Mouse (Mus musculus) embryonic facial prominence, embryonic 14.5 days (tissue): Measurements from ENCODE around the gene Tle4. TPM values are rescaled to one million over a fixed set of nuclear protein-coding genes. Genes with fewer than 3 reads are reported as not detected.

Experiments used
- ATAC-seq: fragments of 200-750 bp; cut with Nextera tagmentation; 2 replicates; pipeline ENCODE4 v1.8.0; 2017; ENCODE audit warnings: low read depth, moderate number of reproducible peaks, moderate TSS enrichment
- DNase-seq: peaks from one replicate; pipeline ENCODE4 v3.0.0-alpha.2; 2015; ENCODE audit warnings: low spot score
- H3K27ac ChIP-seq: fragments of 300-500 bp; sonication (generic); replicated peaks from 2 replicates; pipeline ENCODE4 v1.5.1; 2014; ENCODE audit warnings: low read depth, mild to moderate bottlenecking, low read length, moderate library complexity
- H3K27me3 ChIP-seq: fragments of 300-500 bp; sonication (generic); replicated peaks from 2 replicates; pipeline ENCODE4 v1.6.1; 2014; ENCODE audit warnings: low read length; ENCODE audit not compliant: control insufficient read depth, insufficient read depth
- H3K36me3 ChIP-seq: fragments of 300-500 bp; sonication (generic); 2 replicates; pipeline ENCODE4 v1.6.1; 2014; ENCODE audit warnings: low read length, mixed read lengths; ENCODE audit not compliant: control insufficient read depth, insufficient read depth
- H3K4me1 ChIP-seq: fragments of 300-500 bp; sonication (generic); 2 replicates; pipeline ENCODE4 v1.6.1; 2014; ENCODE audit warnings: antibody characterized with exemption, low read length; ENCODE audit not compliant: control insufficient read depth, insufficient read depth
- H3K4me2 ChIP-seq: fragments of 300-500 bp; sonication (generic); 2 replicates; pipeline ENCODE4 v1.6.1; 2014; ENCODE audit warnings: low read depth, mild to moderate bottlenecking, low read length, moderate library complexity, mixed read lengths
- H3K4me3 ChIP-seq: fragments of 300-500 bp; sonication (generic); 2 replicates; pipeline ENCODE4 v1.5.1; 2014; ENCODE audit warnings: low read depth, mild to moderate bottlenecking, low read length
- H3K9ac ChIP-seq: fragments of 300-500 bp; sonication (generic); 2 replicates; pipeline ENCODE4 v1.6.1; 2014; ENCODE audit warnings: low read depth, mild to moderate bottlenecking, low read length, moderate library complexity, mixed read lengths
- H3K9me3 ChIP-seq: fragments of 300-500 bp; sonication (generic); 2 replicates; pipeline ENCODE4 v1.6.1; 2016; ENCODE audit warnings: low read length; ENCODE audit not compliant: control insufficient read depth
- WGBS: fragments of 180-500 bp; shearing (Covaris S2); extraction: QIAGEN DNeasy Blood & Tissue Kit; methylation state at CpG from one replicate; pipeline ENCODE4 v1.1.7; 2014; 5-methylcytosine and 5-hydroxymethylcytosine counted together
- polyA plus RNA-seq: library from polyadenylated mRNA; unstranded; fragments of >200 nt; fragmentation: Nextera tagmentation; extraction: Ambion mirVana; gene quantifications from 2 replicates; pipeline ENCODE4 v1.2.1, GENCODE M21; 2014

The Tle4 gene
- polyA plus RNA-seq, 1 experiment from 2014 or later = 14.3 TPM

GRCm38 (mm10) chr19:14563273-14563959, 34.4 kb downstream of the Tle4 start:
- no peak for ATAC-seq
- peaks cover 6% of the 10 kb centered on the region; the same call in 1 of the 2 replicates for H3K4me1 ChIP-seq
- no peak overlapping the region for H3K27ac ChIP-seq
- 83% methylated on average over 4 of the region's 4 CpGs for WGBS
- H3K9me3 ChIP-seq = no peaks in the 10 kb centered on the region
- no peak overlapping the region for H3K9ac ChIP-seq
- H3K36me3 ChIP-seq = peaks cover 7% of the 10 kb centered on the region; the same call in 1 of the 2 replicates
- H3K4me2 ChIP-seq = no peak overlapping the region
- H3K27me3 ChIP-seq = no peaks in the 10 kb centered on the region
- DNase-seq = no peak
- no peak overlapping the region for H3K4me3 ChIP-seq

DNA sequence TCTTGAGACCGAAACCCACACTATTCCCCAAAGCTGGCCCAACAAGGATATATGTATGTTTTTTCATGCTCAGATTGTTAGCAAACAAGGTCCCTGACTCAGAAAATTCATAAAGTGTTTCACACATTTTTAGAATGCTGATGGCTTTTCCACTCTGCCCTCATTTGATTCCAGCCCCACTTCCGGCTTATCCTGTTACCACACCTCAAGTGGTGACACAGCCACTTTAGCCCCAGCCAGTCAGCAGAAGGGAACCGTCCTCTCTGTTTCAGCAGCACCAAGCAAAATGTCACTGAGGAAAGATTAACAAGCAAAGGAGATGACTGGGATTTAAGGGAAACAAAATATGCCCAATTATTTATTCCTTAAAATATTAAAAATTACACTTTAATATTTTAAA, 50.0 kb downstream of the Tle4 start:
- H3K4me3 ChIP-seq = no peak overlapping the region
- H3K27me3 ChIP-seq = no peaks in the 10 kb centered on the region
- H3K27ac ChIP-seq = no peak overlapping the region
- 89% methylated on average over 3 of the region's 3 CpGs for WGBS
- no peak overlapping the region for H3K4me2 ChIP-seq
- no peaks in the 10 kb centered on the region for H3K4me1 ChIP-seq
- H3K36me3 ChIP-seq = peaks cover 7% of the 10 kb centered on the region; the same call in 1 of the 2 replicates
- ATAC-seq (no peak), DNase-seq (no peak)
- H3K9ac ChIP-seq = no peak overlapping the region
- H3K9me3 ChIP-seq = no peaks in the 10 kb centered on the region

- Histone ChIP-seq H3K27me3 (no peaks in the 10 kb centered on the region), H3K27ac (no peak overlapping the region), H3K4me1 (no peaks in the 10 kb centered on the region), H3K4me2 (no peak overlapping the region), H3K9me3 (no peaks in the 10 kb centered on the region), H3K36me3 (peaks cover 7% of the 10 kb centered on the region; the same call in 1 of the 2 replicates), H3K4me3 (no peak overlapping the region), H3K9ac (no peak overlapping the region)
- DNase-seq (no peak), ATAC-seq (no peak)
- 91% methylated on average over 8 of the region's 8 CpGs for WGBS
Observed at GRCm38 (mm10) chr19:14547133-14547842, 50.6 kb downstream of the Tle4 start.

GRCm38 (mm10) chr19:14545485-14545884, 52.4 kb downstream of the Tle4 start:
- no peak overlapping the region for H3K9ac ChIP-seq
- no peaks in the 10 kb centered on the region for H3K9me3 ChIP-seq
- no peaks in the 10 kb centered on the region for H3K4me1 ChIP-seq
- WGBS = 71% methylated on average over 1 of the region's 1 CpGs
- DNase-seq = no peak
- H3K4me3 ChIP-seq = no peak overlapping the region
- H3K36me3 ChIP-seq = peaks cover 7% of the 10 kb centered on the region; the same call in 1 of the 2 replicates
- H3K27ac ChIP-seq = no peak overlapping the region
- no peak for ATAC-seq
- H3K4me2 ChIP-seq = no peak overlapping the region
- H3K27me3 ChIP-seq = no peaks in the 10 kb centered on the region

DNA sequence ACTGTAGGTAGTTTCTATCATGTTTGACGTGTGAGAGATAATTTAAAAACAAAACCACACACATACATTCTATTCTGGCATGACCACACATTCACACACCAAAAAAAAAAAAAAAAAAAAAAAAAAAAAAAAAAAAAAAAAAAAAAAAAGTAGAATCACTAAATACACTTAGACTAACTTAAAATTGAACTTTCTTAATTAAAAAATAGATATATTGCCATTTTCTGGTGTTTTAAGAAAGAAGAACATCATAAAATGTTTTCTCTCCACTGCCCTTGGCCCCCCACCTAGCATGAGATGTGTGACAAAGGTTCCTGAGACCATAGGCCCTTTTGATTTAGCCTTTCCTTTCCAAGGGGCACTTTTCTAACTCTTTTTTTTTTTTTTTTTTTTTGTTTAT, 54.5 kb downstream of the Tle4 start:
- H3K4me1 ChIP-seq = no peaks in the 10 kb centered on the region
- no peak overlapping the region for H3K27ac ChIP-seq
- H3K4me3 ChIP-seq = no peak overlapping the region
- H3K9ac ChIP-seq = no peak overlapping the region
- peaks cover 7% of the 10 kb centered on the region; the same call in 1 of the 2 replicates for H3K36me3 ChIP-seq
- ATAC-seq (no peak), DNase-seq (no peak)
- H3K9me3 ChIP-seq = no peaks in the 10 kb centered on the region
- no peak overlapping the region for H3K4me2 ChIP-seq
- H3K27me3 ChIP-seq = no peaks in the 10 kb centered on the region
- WGBS = 73% methylated on average over 1 of the region's 1 CpGs

DNA sequence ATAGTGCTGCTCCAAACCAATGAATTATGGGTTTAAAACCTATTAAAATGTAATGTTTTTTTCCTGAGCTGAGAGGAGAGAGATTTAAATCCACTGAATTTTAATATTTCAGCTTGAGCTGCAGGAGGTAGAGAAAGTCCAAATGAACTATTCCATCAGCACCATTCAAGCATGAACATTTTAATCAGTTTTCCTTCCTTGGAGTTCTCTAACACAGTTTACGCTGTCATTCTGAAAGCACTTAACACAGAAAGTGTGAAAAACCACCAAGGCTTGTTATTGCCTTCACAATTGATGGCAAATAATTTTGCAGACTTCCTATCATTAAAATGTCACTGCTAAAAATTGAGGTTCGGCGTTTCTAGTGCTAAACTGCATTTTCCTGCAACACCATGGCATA, 57.2 kb downstream of the Tle4 start:
- Histone ChIP-seq H3K27me3 (no peaks in the 10 kb centered on the region), H3K36me3 (peaks cover 14% of the 10 kb centered on the region; the same call in 1 of the 2 replicates), H3K27ac (no peak overlapping the region), H3K9me3 (no peaks in the 10 kb centered on the region), H3K4me3 (no peak overlapping the region), H3K4me1 (no peaks in the 10 kb centered on the region), H3K4me2 (no peak overlapping the region), H3K9ac (no peak overlapping the region)
- DNase-seq (no peak), ATAC-seq (no peak)
- 88% methylated on average over 3 of the region's 3 CpGs for WGBS

DNA sequence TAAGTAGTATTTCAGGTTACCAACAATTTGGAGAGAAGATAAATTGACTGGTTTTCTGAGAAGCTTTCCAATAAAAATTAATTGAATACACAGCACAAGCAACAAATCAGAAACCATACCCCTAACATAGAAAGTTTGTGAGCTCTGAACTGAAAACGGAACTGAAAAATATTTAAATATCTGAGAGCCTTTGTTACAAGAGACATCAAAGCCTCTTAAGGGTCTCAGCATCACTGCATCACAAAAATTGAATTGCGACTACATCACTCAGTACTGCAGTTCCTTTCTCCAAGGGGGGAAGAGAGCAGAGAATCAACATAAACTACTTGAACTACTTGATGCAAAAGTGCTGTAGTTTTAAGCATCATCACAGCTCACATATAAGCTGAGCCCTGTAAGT, 61.2 kb downstream of the Tle4 start:
- no peak for DNase-seq
- 92% methylated on average over 2 of the region's 2 CpGs for WGBS

DNA sequence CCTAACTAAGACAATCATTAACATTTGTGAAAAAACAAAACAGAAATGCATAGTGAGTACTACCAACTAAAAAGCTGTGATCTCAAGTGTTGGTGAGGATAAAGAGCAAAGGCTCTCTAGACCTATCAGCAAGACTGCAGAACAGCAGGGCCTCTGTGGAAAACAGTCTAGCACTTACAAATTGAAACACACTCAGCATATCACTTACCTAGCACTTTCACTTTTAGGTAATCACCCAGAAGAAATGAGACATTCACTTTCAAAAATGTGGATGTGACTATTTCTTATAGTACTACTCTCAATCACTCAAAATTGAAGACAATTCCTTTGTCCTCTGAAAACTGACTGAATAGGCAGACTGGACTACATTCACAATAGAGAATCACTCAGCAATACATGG, 63.4 kb downstream of the Tle4 start:
- Histone ChIP-seq H3K4me1 (no peaks in the 10 kb centered on the region), H3K9me3 (no peaks in the 10 kb centered on the region), H3K27ac (no peak overlapping the region), H3K9ac (no peak overlapping the region), H3K4me2 (no peak overlapping the region), H3K36me3 (0 out of 2 replicates have a peak, but pooled peaks cover 6% of the 10 kb centered on the region), H3K4me3 (no peak overlapping the region), H3K27me3 (no peaks in the 10 kb centered on the region)
- DNase-seq (no peak), ATAC-seq (no peak)

More for the DNA sequence above, 61.2 kb downstream of the Tle4 start:
- Histone ChIP-seq H3K27me3 (no peaks in the 10 kb centered on the region), H3K9me3 (no peaks in the 10 kb centered on the region), H3K4me2 (no peak overlapping the region), H3K4me3 (no peak overlapping the region), H3K36me3 (0 out of 2 replicates have a peak, but pooled peaks cover 6% of the 10 kb centered on the region), H3K4me1 (no peaks in the 10 kb centered on the region), H3K27ac (no peak overlapping the region), H3K9ac (no peak overlapping the region)
- no peak for ATAC-seq
